Mouse (Mus musculus) thymus, adult 2 months (tissue): Measurements from ENCODE around the gene Gdf5. TPM values are rescaled to one million over a fixed set of nuclear protein-coding genes. Genes with fewer than 3 reads are reported as not detected.

ENCODE experiments used
- DNase-seq: peaks from one replicate; pipeline ENCODE4 v3.0.0; 2021
- H3K27ac ChIP-seq: fragments of 200-500 bp; 2 replicates; pipeline ENCODE4 v1.5.1; 2012; ENCODE audit warnings: low read length, control low read depth; ENCODE audit not compliant: control insufficient read depth, insufficient read depth
- H3K27me3 ChIP-seq: fragments of 200-500 bp; 2 replicates; pipeline ENCODE4 v1.6.1; 2012; ENCODE audit warnings: mild to moderate bottlenecking, low read length, moderate library complexity, mixed read lengths; ENCODE audit not compliant: control insufficient read depth, insufficient read depth
- H3K36me3 ChIP-seq: fragments of 200-500 bp; 2 replicates; pipeline ENCODE4 v1.6.1; 2012; ENCODE audit warnings: mild to moderate bottlenecking, low read length, moderate library complexity; ENCODE audit not compliant: control insufficient read depth, insufficient read depth
- H3K4me1 ChIP-seq: fragments of 200-500 bp; replicated peaks from 2 replicates; pipeline ENCODE4 v1.6.1; 2012; ENCODE audit warnings: low read length; ENCODE audit not compliant: control insufficient read depth, insufficient read depth
- H3K4me3 ChIP-seq: fragments of 200-500 bp; 2 replicates; pipeline ENCODE4 v1.5.1; 2012; ENCODE audit warnings: mild to moderate bottlenecking, low read length, control low read depth, moderate library complexity; ENCODE audit not compliant: control insufficient read depth, insufficient read depth
- CTCF ChIP-seq: fragments of 200-500 bp; IDR thresholded peaks from 2 replicates; pipeline ENCODE4 v1.5.1; 2012; ENCODE audit warnings: mild to moderate bottlenecking, control low read depth, low read length, moderate library complexity, borderline replicate concordance; ENCODE audit not compliant: control insufficient read depth, poor library complexity, insufficient read depth; ENCODE audit errors: extremely low read depth
- POLR2A ChIP-seq: fragments of 200-500 bp; IDR thresholded peaks from 2 replicates; pipeline ENCODE4 v1.6.1; 2012; ENCODE audit warnings: mild to moderate bottlenecking, low read length, control low read depth, moderate library complexity; ENCODE audit not compliant: control insufficient read depth, poor library complexity, insufficient read depth; ENCODE audit errors: extremely low read depth
- WGBS: fragments of 180-500 bp; shearing (Covaris S2); methylation state at CpG from one replicate; pipeline ENCODE4 v1.1.7; 2018; 5-methylcytosine and 5-hydroxymethylcytosine counted together
- polyA plus RNA-seq: library from polyadenylated mRNA; depleted of rRNA; stranded (reverse); fragments of >200 nt; gene quantifications from 2 replicates; pipeline ENCODE4 v1.2.3, GENCODE M21; 2012

The Gdf5 gene
- polyA plus RNA-seq, 1 experiment = 0.23 TPM

- Histone ChIP-seq H3K27me3 (no peaks in the 10 kb centered on the region), H3K27ac (no peak overlapping the region), H3K4me3 (no peak overlapping the region), H3K4me1 (no peaks in the 10 kb centered on the region), H3K36me3 (no peaks in the 10 kb centered on the region)
- no peak for TF ChIP-seq POLR2A
- no peak for TF ChIP-seq CTCF
- DNase-seq = peak; percentile 62
These were observed 6.8 kb upstream of the Gdf5 start for GRCm38 (mm10) chr2:155952006-155952405.

- H3K27ac ChIP-seq = no peak overlapping the region
- H3K4me1 ChIP-seq = no peaks in the 10 kb centered on the region
- WGBS = 89% methylated on average over 6 of the region's 6 CpGs
- H3K4me3 ChIP-seq = no peak overlapping the region
- no peaks in the 10 kb centered on the region for H3K36me3 ChIP-seq
- no peaks in the 10 kb centered on the region for H3K27me3 ChIP-seq
- no peak for TF ChIP-seq POLR2A
- no peak for TF ChIP-seq CTCF
- no peak for DNase-seq
These were observed 4.2 kb upstream of the Gdf5 start for GRCm38 (mm10) chr2:155949362-155949761.

GRCm38 (mm10) chr2:155947390-155948002 is 2.3 kb upstream of the Gdf5 start:
- DNase-seq = no peak
- 61% methylated on average over 5 of the region's 5 CpGs for WGBS
- TF ChIP-seq POLR2A = no peak
- H3K27ac ChIP-seq = no peak overlapping the region
- H3K4me3 ChIP-seq = no peak overlapping the region
- no peaks in the 10 kb centered on the region for H3K36me3 ChIP-seq
- H3K4me1 ChIP-seq = no peaks in the 10 kb centered on the region
- H3K27me3 ChIP-seq = no peaks in the 10 kb centered on the region

- Histone ChIP-seq H3K27ac (no peak overlapping the region), H3K4me1 (no peaks in the 10 kb centered on the region), H3K27me3 (no peaks in the 10 kb centered on the region), H3K36me3 (no peaks in the 10 kb centered on the region), H3K4me3 (no peak overlapping the region)
- TF ChIP-seq CTCF = no peak
- TF ChIP-seq POLR2A = no peak
- no peak for DNase-seq
- WGBS = 79% methylated on average over 4 of the region's 4 CpGs
These were observed 1.3 kb upstream of the Gdf5 start for GRCm38 (mm10) chr2:155946499-155946898.

- Histone ChIP-seq H3K4me1 (no peaks in the 10 kb centered on the region), H3K4me3 (no peak overlapping the region), H3K27me3 (no peaks in the 10 kb centered on the region), H3K36me3 (no peaks in the 10 kb centered on the region), H3K27ac (no peak overlapping the region)
- peak; percentile 67; the same call in 1 of the 2 replicates for TF ChIP-seq CTCF
- TF ChIP-seq POLR2A = no peak
- WGBS = 5% methylated on average over 7 of the region's 7 CpGs
- peak; percentile 65 for DNase-seq
These were observed 902 bp upstream of the Gdf5 start for GRCm38 (mm10) chr2:155946069-155946468.

GRCm38 (mm10) chr2:155945580-155945979 is 413 bp upstream of the Gdf5 start:
- no peak overlapping the region for H3K27ac ChIP-seq
- no peaks in the 10 kb centered on the region for H3K4me1 ChIP-seq
- 99% methylated on average over 5 of the region's 5 CpGs for WGBS
- TF ChIP-seq CTCF (no peak), POLR2A (no peak)
- no peak for DNase-seq
- no peaks in the 10 kb centered on the region for H3K27me3 ChIP-seq
- H3K4me3 ChIP-seq = no peak overlapping the region
- no peaks in the 10 kb centered on the region for H3K36me3 ChIP-seq

GRCm38 (mm10) chr2:155944685-155945084 is 482 bp downstream of the Gdf5 start:
- Histone ChIP-seq H3K27ac (no peak overlapping the region), H3K27me3 (no peaks in the 10 kb centered on the region), H3K4me1 (no peaks in the 10 kb centered on the region), H3K4me3 (no peak overlapping the region), H3K36me3 (no peaks in the 10 kb centered on the region)
- 86% methylated on average over 4 of the region's 4 CpGs for WGBS
- DNase-seq = no peak
- TF ChIP-seq POLR2A (no peak), CTCF (no peak)
